Mouse (Mus musculus) MEL (cell line): Measurements from ENCODE around the gene Per1. TPM values are rescaled to one million over a fixed set of nuclear protein-coding genes. Genes with fewer than 3 reads are reported as not detected.
A peak's percentile ranks its signal among the peaks of the same experiment; 100 is the strongest.

Experiments
- DNase-seq: peaks from one replicate; pipeline ENCODE4 v3.0.0; 2011; ENCODE audit warnings: low read depth, low spot score
- H3K27ac ChIP-seq: 2 replicates; pipeline ENCODE4 v1.5.1; 2012; ENCODE audit warnings: low read depth, mild to moderate bottlenecking, control low read depth, low read length, moderate library complexity; ENCODE audit not compliant: control insufficient read depth
- H3K27me3 ChIP-seq, 2 experiments: fragments of 150-350 bp in 1 of 2; sonication (generic) in 1 of 2; 2 replicates each; pipeline ENCODE4 v1.6.1; 2012; ENCODE audit warnings: low read length in 2 of 2, mild to moderate bottlenecking in 2 of 2, improper control_type of control experiment in 1 of 2, moderate library complexity in 1 of 2; ENCODE audit not compliant: insufficient read depth in 2 of 2, control insufficient read depth in 1 of 2
- H3K36me3 ChIP-seq, 2 experiments: 2 replicates each; pipeline ENCODE4 v1.6.1; 2012 to 2014; ENCODE audit warnings: low read length in 2 of 2, improper control_type of control experiment in 1 of 2, inconsistent platforms in 1 of 2, mild to moderate bottlenecking in 1 of 2; ENCODE audit not compliant: insufficient read depth in 2 of 2, control insufficient read depth in 1 of 2
- H3K4me1 ChIP-seq, 2 experiments: fragments of 150-350 bp in 1 of 2; sonication (generic) in 1 of 2; 2 replicates each; pipeline ENCODE4 v1.6.1; 2012; ENCODE audit warnings: low read length in 2 of 2, improper control_type of control experiment in 1 of 2, mild to moderate bottlenecking in 1 of 2; ENCODE audit not compliant: insufficient read depth in 2 of 2, control insufficient read depth in 1 of 2
- H3K4me3 ChIP-seq, 2 experiments: fragments of 150-350 bp in 1 of 2; sonication (generic) in 1 of 2; 2 replicates each; pipeline ENCODE4 v1.5.1; 2012; ENCODE audit warnings: low read depth in 2 of 2, low read length in 2 of 2, mild to moderate bottlenecking in 2 of 2, moderate library complexity in 2 of 2, control low read depth in 1 of 2, improper control_type of control experiment in 1 of 2; ENCODE audit not compliant: control insufficient read depth in 1 of 2, insufficient read depth in 1 of 2
- H3K79me2 ChIP-seq: 2 replicates; pipeline ENCODE4 v1.6.1; 2012; ENCODE audit warnings: mild to moderate bottlenecking, low read length, moderate library complexity; ENCODE audit not compliant: control insufficient read depth, poor library complexity, insufficient read depth
- H3K9ac ChIP-seq: 2 replicates; pipeline ENCODE4 v1.6.1; 2012; ENCODE audit warnings: low read depth, mild to moderate bottlenecking, control low read depth, low read length, moderate library complexity; ENCODE audit not compliant: control insufficient read depth, poor library complexity, severe bottlenecking
- H3K9me3 ChIP-seq: fragments of 150-350 bp; sonication (generic); replicated peaks from 2 replicates; pipeline ENCODE4 v1.6.1; 2012; ENCODE audit warnings: mild to moderate bottlenecking, low read length, improper control_type of control experiment, moderate library complexity; ENCODE audit not compliant: insufficient read depth
- BHLHE40 ChIP-seq: IDR thresholded peaks from 2 replicates; pipeline ENCODE4 v1.6.1; 2012; ENCODE audit warnings: low read depth, mild to moderate bottlenecking, inconsistent platforms, low read length, improper control_type of control experiment, borderline replicate concordance
- CTCF ChIP-seq, 3 experiments: IDR thresholded peaks in 2 of 3; conservative IDR thresholded peaks in 1 of 3; 2 replicates each; pipeline ENCODE4 v1.5.1; 2011 to 2012; ENCODE audit warnings: low read length in 3 of 3, low read depth in 2 of 3, mild to moderate bottlenecking in 2 of 3, improper control_type of control experiment in 1 of 3, inconsistent platforms in 1 of 3, mixed read lengths in 1 of 3, moderate library complexity in 1 of 3; ENCODE audit not compliant: control insufficient read depth in 1 of 3, insufficient read depth in 1 of 3, poor library complexity in 1 of 3, severe bottlenecking in 1 of 3
- E2F4 ChIP-seq: IDR thresholded peaks from 2 replicates; pipeline ENCODE4 v1.6.1; 2011; ENCODE audit warnings: low read depth, low read length, improper control_type of control experiment, borderline replicate concordance
- ETS1 ChIP-seq: IDR thresholded peaks from 2 replicates; pipeline ENCODE4 v1.6.1; 2012; ENCODE audit warnings: low read depth, mild to moderate bottlenecking, inconsistent platforms, low read length, improper control_type of control experiment, moderate library complexity
- MAX ChIP-seq: IDR thresholded peaks from 2 replicates; pipeline ENCODE4 v1.6.1; 2011; ENCODE audit warnings: low read length, improper control_type of control experiment
- MAZ ChIP-seq: IDR thresholded peaks from 2 replicates; pipeline ENCODE4 v1.6.1; 2012; ENCODE audit warnings: low read depth, mild to moderate bottlenecking, inconsistent platforms, low read length, improper control_type of control experiment
- MXI1 ChIP-seq: IDR thresholded peaks from 2 replicates; pipeline ENCODE4 v1.6.1; 2011; ENCODE audit warnings: mild to moderate bottlenecking, low read depth, low read length, improper control_type of control experiment
- MYC ChIP-seq: IDR thresholded peaks from 2 replicates; pipeline ENCODE4 v1.6.1; 2011; ENCODE audit warnings: low read depth, mild to moderate bottlenecking, low read length, improper control_type of control experiment, moderate library complexity
- POLR2A ChIP-seq, 2 experiments: IDR thresholded peaks; 2 replicates each; pipeline ENCODE4 v1.6.1; 2011 to 2012; ENCODE audit warnings: low read length in 2 of 2, mild to moderate bottlenecking in 2 of 2, control low read depth in 1 of 2, improper control_type of control experiment in 1 of 2, low read depth in 1 of 2, moderate library complexity in 1 of 2; ENCODE audit not compliant: control insufficient read depth in 1 of 2, insufficient read depth in 1 of 2, poor library complexity in 1 of 2
- TBP ChIP-seq: IDR thresholded peaks from 2 replicates; pipeline ENCODE4 v1.8.0; 2011; ENCODE audit warnings: low read depth, low read length, improper control_type of control experiment
- TCF12 ChIP-seq: IDR thresholded peaks from 2 replicates; pipeline ENCODE4 v1.6.1; 2014; ENCODE audit warnings: low read depth, mild to moderate bottlenecking, inconsistent platforms, low read length, improper control_type of control experiment, moderate library complexity
- USF1 ChIP-seq: IDR thresholded peaks from 2 replicates; pipeline ENCODE4 v1.6.1; 2014; ENCODE audit warnings: low read depth, mild to moderate bottlenecking, inconsistent platforms, low read length, improper control_type of control experiment, moderate library complexity
- USF2 ChIP-seq, 2 experiments: IDR thresholded peaks; 2 replicates each; pipeline ENCODE4 v1.6.1; 2011 to 2012; ENCODE audit warnings: improper control_type of control experiment in 2 of 2, low read length in 2 of 2, borderline replicate concordance in 1 of 2, inconsistent platforms in 1 of 2, low read depth in 1 of 2, mild to moderate bottlenecking in 1 of 2; ENCODE audit not compliant: insufficient read depth in 1 of 2
- ZNF384 ChIP-seq: IDR thresholded peaks from 2 replicates; pipeline ENCODE4 v1.6.1; 2012; ENCODE audit warnings: low read depth, mild to moderate bottlenecking, inconsistent platforms, low read length, improper control_type of control experiment
- polyA plus RNA-seq, 2 experiments: library from polyadenylated mRNA; stranded (reverse) in 1 of 2; unstranded in 1 of 2; fragments of >175 nt in 1 of 2; fragments of >200 nt in 1 of 2; gene quantifications; 2 replicates each; pipeline versions ENCODE4 v1.2.1 to v1.2.4; 2012; ENCODE audit warnings: low replicate concordance in 2 of 2, low read depth in 1 of 2; ENCODE audit not compliant: insufficient read length in 2 of 2, insufficient read depth in 1 of 2, missing spikeins in 1 of 2
- total RNA-seq: library from RNA; depleted of rRNA; stranded (reverse); fragments of 300-350 nt; gene quantifications from 2 replicates; pipeline ENCODE4 v1.2.3, GENCODE M21; 2012

Per1 gene
- total and polyA plus RNA-seq, 3 experiments: 4.5 to 34.9 TPM; not detected in 1

DNA sequence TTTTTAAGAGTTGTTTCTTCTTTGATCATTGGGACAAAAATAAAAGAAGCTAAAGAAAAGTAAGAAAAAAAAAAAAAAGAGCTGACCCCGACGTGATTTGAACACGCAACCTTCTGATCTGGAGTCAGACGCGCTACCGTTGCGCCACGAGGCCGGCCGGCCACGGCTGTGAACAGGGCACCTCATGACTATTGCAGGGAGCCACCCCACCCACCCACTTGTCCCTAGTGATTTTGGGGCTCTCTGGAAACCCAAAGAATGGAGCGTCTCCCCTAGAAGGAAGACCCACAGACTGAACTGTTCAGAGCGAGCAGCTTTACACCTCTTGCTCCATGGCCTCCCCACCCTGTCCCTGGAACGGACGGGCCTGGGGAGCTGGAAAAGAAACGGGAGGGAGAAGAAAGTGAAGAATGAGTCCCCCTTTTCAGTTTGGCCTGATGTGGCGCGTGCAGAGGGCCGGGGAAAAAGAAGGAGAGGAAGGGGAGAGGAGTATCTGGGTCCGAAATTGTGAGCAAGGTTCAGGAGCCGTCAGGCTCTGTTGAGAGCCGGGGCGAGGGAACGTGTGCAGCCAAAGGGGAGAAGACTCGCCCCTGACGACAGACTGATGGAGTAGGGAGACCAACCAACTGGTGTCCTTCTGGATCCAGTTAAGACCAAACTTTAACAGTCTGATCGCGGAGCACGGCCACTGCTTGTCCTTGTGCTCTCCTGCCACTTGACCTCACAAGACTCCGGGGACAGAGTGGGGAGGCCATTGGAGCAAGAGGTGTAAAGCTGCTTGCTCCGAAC, 31.4 kb upstream of the Per1 start (continued):
- TF ChIP-seq TCF12: no peak
- TF ChIP-seq USF2 (IDR thresholded peaks at IDR 0.05; ENCODE audit: borderline replicate concordance in 1 of 2, insufficient read depth in 1 of 2, low read depth in 1 of 2, low read length in 2 of 2): no peak
- TF ChIP-seq BHLHE40: no peak

DNA sequence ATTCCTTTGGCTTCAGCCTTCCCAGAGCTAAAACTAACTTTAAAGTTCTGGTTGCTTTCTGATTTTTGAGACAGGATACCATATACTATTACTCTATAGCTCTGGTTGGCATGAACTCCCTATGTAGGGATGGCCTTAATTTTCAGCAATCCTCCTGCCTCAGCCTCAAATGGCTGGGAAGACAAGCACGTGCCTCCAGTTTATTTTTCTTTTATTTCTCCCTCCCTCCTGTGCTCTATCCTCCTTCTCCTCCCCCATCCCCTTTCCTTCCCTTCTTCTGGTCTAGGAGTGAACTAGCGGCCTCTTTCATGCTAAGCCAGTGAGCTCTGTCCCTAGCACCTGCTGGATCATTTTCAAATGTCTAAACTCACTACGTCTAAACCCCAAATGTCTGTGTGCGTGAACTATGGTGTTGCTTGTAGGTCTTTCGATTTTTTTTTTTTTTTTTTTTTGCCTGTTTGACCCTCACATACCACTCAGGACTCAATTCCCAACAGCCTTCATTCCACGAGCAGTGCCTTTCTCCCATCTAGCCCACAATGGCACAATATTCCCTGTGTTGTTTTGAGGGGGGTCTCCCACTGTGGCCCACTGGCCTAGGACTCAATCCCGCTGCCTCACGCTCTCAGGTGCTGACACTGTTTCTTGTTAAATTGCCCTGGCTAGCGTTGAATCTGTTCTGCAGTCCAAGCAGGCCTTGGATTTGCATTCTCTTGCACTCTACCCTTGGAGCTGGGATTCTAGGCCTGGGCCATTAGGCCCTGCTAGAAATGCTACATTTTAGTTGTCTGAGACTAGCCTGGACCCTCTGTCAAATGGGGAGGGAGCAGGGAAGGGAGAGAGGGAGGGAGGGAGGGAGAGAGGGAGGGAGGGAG, 30.5 kb upstream of the Per1 start:
- H3K4me1 ChIP-seq: peaks cover 0 to 6% of the 10 kb centered on the region in 2 experiments; a peak in 2 of 4 replicates
- peak overlapping the region; percentile 44 to 84 for H3K4me3 ChIP-seq
- no peaks in the 10 kb centered on the region for H3K27me3 ChIP-seq
- peak; percentile 70 for DNase-seq
- H3K27ac ChIP-seq: peak overlapping the region; percentile 17
- no peaks in the 10 kb centered on the region for H3K9me3 ChIP-seq
- H3K79me2 ChIP-seq: peaks cover 10% of the 10 kb centered on the region; the same call in 1 of the 2 replicates
- TF ChIP-seq MAX (peak; percentile 85), CTCF (IDR thresholded peaks at IDR 0.05 in 2 of 3, conservative IDR thresholded peaks at IDR 0.05 in 1 of 3; ENCODE audit: control insufficient read depth in 1 of 3, insufficient read depth in 1 of 3, low read depth in 2 of 3, low read length in 3 of 3, poor library complexity in 1 of 3, severe bottlenecking in 1 of 3) (no peak), MYC (0 out of 2 replicates have a peak, but pooled peaks have one; percentile 58), MXI1 (0 out of 2 replicates have a peak, but pooled peaks have one; percentile 16), TBP (0 out of 2 replicates have a peak, but pooled peaks have one; percentile 32), ZNF384 (peak; percentile 88), POLR2A (IDR thresholded peaks at IDR 0.05; ENCODE audit: control insufficient read depth in 1 of 2, insufficient read depth in 1 of 2, low read depth in 1 of 2, low read length in 2 of 2, poor library complexity in 1 of 2) (no peak), USF1 (0 out of 2 replicates have a peak, but pooled peaks have one; percentile 25), BHLHE40 (peak; percentile 60; the same call in 1 of the 2 replicates), ETS1 (no peak), MAZ (peak; percentile 4; the same call in 1 of the 2 replicates), E2F4 (0 out of 2 replicates have a peak, but pooled peaks have one; percentile 5)
- H3K9ac ChIP-seq: peak overlapping the region; percentile 70
- peaks cover 0 to 5% of the 10 kb centered on the region in 2 experiments; a peak in 1 of 4 replicates for H3K36me3 ChIP-seq
